Mouse (Mus musculus) splenic B cell, adult 2 months (primary cell): Measurements from ENCODE around the gene Camk2b.
"Not testable (repeated sequence)": the region's sequence is repeated elsewhere in the genome, so short reads cannot be mapped to it uniquely, and the experiment has no call there.

ENCODE experiments used
- DNase-seq: peaks from one replicate; pipeline ENCODE4 v3.0.0-alpha.2; 2011; ENCODE audit warnings: low read depth, low spot score
- H3K27me3 ChIP-seq: 2 replicates; pipeline ENCODE4 v1.6.1; 2012; ENCODE audit warnings: mild to moderate bottlenecking, low read length, moderate library complexity, mixed read lengths; ENCODE audit not compliant: control insufficient read depth, poor library complexity, insufficient read depth, severe bottlenecking
- H3K36me3 ChIP-seq: 2 replicates; pipeline ENCODE4 v1.6.1; 2012; ENCODE audit warnings: mild to moderate bottlenecking, low read length, moderate library complexity, mixed read lengths; ENCODE audit not compliant: control insufficient read depth, poor library complexity, insufficient read depth, severe bottlenecking

Camk2b gene

DNA sequence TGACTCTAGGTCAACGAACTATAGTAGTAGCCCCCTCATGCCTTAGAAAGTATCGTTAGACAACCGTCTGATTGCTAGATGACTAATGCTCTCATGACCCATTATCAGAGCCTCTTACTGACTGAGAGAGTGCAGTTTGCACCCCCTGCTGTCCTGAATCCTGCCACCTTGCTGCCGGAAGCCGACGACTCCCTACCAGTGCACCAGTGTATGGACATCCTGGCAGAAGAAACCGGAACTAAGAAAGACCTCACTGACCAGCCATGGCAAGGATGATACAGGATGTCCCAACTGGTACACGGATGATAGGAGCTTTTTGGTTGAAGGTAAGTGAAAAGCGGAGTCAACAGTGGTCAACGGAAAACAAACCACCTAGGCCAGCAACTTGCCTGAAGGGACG, 131.6 kb downstream of the Camk2b start:
- DNase-seq, H3K27me3 ChIP-seq, H3K36me3 ChIP-seq: not testable (repeated sequence)

- not testable (repeated sequence) for H3K27me3 ChIP-seq, H3K36me3 ChIP-seq
- peak; percentile 27 for DNase-seq
These were observed 134.2 kb downstream of the Camk2b start for GRCm38 (mm10) chr11:5931947-5932346.

GRCm38 (mm10) chr11:5930578-5930977, 135.6 kb downstream of the Camk2b start:
- DNase-seq = peak; percentile 27
- no peaks in the 10 kb centered on the region for H3K36me3 ChIP-seq
- no peaks in the 10 kb centered on the region for H3K27me3 ChIP-seq

- DNase-seq = no peak
- no peaks in the 10 kb centered on the region for H3K27me3 ChIP-seq
- H3K36me3 ChIP-seq = no peaks in the 10 kb centered on the region
These were observed 139.4 kb downstream of the Camk2b start for GRCm38 (mm10) chr11:5926696-5927220.

- H3K36me3 ChIP-seq = no peaks in the 10 kb centered on the region
- no peak for DNase-seq
- no peaks in the 10 kb centered on the region for H3K27me3 ChIP-seq
These were observed 141.5 kb downstream of the Camk2b start for GRCm38 (mm10) chr11:5924699-5925098.

DNA sequence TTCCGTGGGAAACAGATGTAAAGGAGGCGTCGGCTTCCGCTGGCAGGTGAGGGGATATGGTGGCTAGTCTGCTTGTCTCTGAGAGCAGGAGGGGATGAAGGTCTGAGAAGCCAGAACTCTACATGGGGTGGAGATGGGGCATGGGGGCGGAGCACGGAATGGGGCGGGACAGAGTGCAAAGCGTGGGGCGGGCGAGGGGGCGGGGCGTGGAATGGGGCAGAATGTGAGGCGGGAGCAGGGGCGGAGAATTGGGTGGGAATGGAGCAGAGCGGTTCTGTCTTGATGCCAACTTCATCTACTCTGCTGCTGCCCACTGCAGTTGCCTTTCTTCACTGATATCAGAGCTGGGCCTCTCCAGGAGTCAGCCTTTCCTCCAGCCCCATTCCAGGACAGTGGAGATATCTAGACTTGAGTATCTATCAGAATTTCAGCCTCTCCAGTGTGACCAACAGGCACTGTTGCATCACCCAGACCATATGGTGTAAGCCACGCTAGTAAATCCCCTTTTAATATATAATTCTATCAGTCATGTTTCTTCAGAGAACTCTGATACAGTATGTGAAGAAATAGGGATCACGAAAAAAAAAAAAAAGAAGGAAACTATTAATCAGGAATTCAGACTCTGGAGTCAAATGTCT, 145.7 kb downstream of the Camk2b start:
- peak; percentile 41 for DNase-seq
- H3K27me3 ChIP-seq = no peaks in the 10 kb centered on the region
- no peaks in the 10 kb centered on the region for H3K36me3 ChIP-seq
